In the genomic region with DNA sequence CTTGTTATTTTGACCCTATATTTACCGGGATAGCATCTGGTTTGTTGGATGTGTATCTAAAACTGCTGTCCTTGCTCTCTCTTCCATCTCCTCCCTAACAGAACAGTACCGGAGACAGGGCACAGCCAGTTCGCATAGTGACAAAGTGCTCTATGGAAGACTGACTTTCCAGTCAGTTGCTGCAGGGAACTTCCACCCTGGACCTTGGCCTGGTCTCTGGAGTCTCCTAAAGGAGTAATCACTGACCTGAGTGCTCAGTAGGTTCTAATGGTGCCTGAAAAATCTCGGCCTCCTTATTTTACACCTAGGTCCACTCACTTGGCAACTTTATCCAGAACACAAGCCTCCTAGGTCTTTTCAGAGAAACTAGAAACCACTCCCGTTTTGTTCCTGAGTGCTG, we compare ENCODE assay signal across 15 mouse cellular contexts.
"Had no signal": no experiment of that assay in that cellular context is flagged by ENCODE, and none has a peak within 500 bp of the region (broad histone marks: within the 10 kb centered on the region; RNA-seq: fewer than 3 reads in every experiment).

No protein-coding gene starts in this region.

- H3K4me1 ChIP-seq: limb, embryonic 15.5 days; liver, embryonic 12.5 days; liver, embryonic 15.5 days; midbrain, embryonic 12.5 days; neural tube, embryonic 13.5 days had no signal

- H3K36me3 ChIP-seq: kidney, embryonic 15.5 days; limb, embryonic 15.5 days; liver, embryonic 12.5 days; liver, embryonic 15.5 days; midbrain, embryonic 12.5 days; neural tube, embryonic 13.5 days had no signal

- H3K9me3 ChIP-seq: kidney, embryonic 15.5 days; limb, embryonic 15.5 days; liver, embryonic 12.5 days; liver, embryonic 15.5 days; midbrain, embryonic 12.5 days; neural tube, embryonic 13.5 days had no signal

- H3K27me3 ChIP-seq: kidney, embryonic 15.5 days; limb, embryonic 15.5 days; liver, embryonic 12.5 days; liver, embryonic 15.5 days; midbrain, embryonic 12.5 days; neural tube, embryonic 13.5 days had no signal

- ATAC-seq: intestine, postnatal 0 days; liver, embryonic 12.5 days; midbrain, embryonic 16.5 days had no signal

- DNase-seq: kidney, postnatal 14 days; layer of hippocampus, adult 9-11 months; lung, adult 2 months; lung, postnatal 14 days; lung, postnatal 4 days had no signal

- H3K4me3 ChIP-seq: kidney, embryonic 15.5 days; layer of hippocampus, adult 2 months; limb, embryonic 15.5 days; liver, embryonic 12.5 days; liver, embryonic 15.5 days; midbrain, embryonic 12.5 days; myocyte; neural tube, embryonic 13.5 days had no signal

- H3K27ac ChIP-seq: kidney, embryonic 15.5 days; layer of hippocampus, adult 2 months; limb, embryonic 15.5 days; liver, embryonic 12.5 days; liver, embryonic 15.5 days; midbrain, embryonic 12.5 days; neural tube, embryonic 13.5 days had no signal

- H3K9ac ChIP-seq: kidney, embryonic 15.5 days; limb, embryonic 15.5 days; liver, embryonic 12.5 days; liver, embryonic 15.5 days; midbrain, embryonic 12.5 days; neural tube, embryonic 13.5 days had no signal

- H3K4me2 ChIP-seq: kidney, embryonic 15.5 days; limb, embryonic 15.5 days; liver, embryonic 12.5 days; liver, embryonic 15.5 days; midbrain, embryonic 12.5 days; neural tube, embryonic 13.5 days had no signal
